Mouse (Mus musculus): ENCODE results near the gene Grem2.

The Grem2 gene

DNA sequence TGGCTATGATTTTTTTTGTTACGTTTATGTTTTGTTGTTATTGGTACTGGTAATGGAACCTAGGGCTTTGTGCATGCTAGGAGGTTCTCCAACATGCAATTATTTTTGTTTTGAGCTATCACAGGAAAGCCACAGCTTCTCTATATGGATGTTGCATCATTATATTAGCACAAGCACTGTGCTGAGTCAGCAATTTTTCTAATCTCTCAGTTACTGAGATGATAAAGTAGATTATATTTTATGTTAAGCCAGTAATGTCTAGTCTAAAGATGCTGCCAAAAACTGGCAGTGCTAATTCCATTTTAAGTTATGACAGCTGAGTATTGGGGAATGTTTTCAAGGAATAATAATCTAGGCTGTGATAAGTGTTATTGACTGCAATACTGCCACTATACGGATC is 133.0 kb downstream of the Grem2 start:
- DNase-seq (ENCODE audit: low spot score): no peak
